Mouse (Mus musculus) bone marrow, adult 2 months (tissue): ENCODE data around the gene Eral1.

ENCODE experiments used
- CTCF ChIP-seq: fragments of 200-500 bp; IDR thresholded peaks from 2 replicates; pipeline ENCODE4 v1.5.1; 2011; ENCODE audit warnings: low read length, control low read depth; ENCODE audit not compliant: control insufficient read depth, insufficient read depth
- POLR2A ChIP-seq: fragments of 200-500 bp; IDR thresholded peaks from 2 replicates; pipeline ENCODE4 v1.6.1; 2011; ENCODE audit warnings: low read depth, mild to moderate bottlenecking, control low read depth, low read length, borderline replicate concordance; ENCODE audit not compliant: control insufficient read depth

- no peak for TF ChIP-seq POLR2A
- TF ChIP-seq CTCF, result no peak
Measured at GRCm38 (mm10) chr11:78100746-78101145, 20.6 kb upstream of the Eral1 start.
